Mouse (Mus musculus) liver, embryonic 18 days (tissue): ENCODE measurements around the gene Tmem240. TPM values are rescaled to one million over a fixed set of nuclear protein-coding genes. Genes with fewer than 3 reads are reported as not detected.

Source experiments
- polyA plus RNA-seq: library from polyadenylated mRNA; depleted of rRNA; stranded (reverse); fragments of >200 nt; gene quantifications from 2 replicates; pipeline ENCODE4 v1.2.3, GENCODE M21; 2012; rRNA removed

The Tmem240 gene
- 0.16 and 0.23 TPM in 2 replicates for polyA plus RNA-seq

GRCm38 (mm10) chr4:155734350-155734941, at the start of gene Tmem240:
Gene Tmem240, plus strand, starts transcription at chr4:155734800.

DNA sequence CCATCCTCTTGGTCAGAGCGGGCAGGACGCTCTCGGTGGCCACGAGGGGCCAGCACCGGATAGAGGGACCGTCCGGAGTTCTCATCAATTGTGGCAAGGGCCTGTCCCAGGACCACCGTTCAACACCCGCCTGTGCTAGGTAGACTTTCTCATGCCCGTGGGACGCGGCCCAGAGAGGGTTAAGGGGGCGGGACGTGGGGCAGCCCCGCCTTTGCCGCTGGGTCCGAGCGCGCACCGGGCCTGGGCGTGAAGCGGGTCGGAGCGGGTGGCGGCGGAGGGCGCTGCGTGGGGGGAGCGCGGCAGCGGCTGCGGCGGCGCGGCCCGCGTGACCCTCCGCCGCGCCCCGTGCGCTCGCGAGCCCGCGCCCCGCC, 40.5 kb upstream of the Tmem240 start, which contains the start of gene Fndc10:
Fndc10 (plus strand) TSS at position 232 of the 371 bp plus-strand sequence.

DNA sequence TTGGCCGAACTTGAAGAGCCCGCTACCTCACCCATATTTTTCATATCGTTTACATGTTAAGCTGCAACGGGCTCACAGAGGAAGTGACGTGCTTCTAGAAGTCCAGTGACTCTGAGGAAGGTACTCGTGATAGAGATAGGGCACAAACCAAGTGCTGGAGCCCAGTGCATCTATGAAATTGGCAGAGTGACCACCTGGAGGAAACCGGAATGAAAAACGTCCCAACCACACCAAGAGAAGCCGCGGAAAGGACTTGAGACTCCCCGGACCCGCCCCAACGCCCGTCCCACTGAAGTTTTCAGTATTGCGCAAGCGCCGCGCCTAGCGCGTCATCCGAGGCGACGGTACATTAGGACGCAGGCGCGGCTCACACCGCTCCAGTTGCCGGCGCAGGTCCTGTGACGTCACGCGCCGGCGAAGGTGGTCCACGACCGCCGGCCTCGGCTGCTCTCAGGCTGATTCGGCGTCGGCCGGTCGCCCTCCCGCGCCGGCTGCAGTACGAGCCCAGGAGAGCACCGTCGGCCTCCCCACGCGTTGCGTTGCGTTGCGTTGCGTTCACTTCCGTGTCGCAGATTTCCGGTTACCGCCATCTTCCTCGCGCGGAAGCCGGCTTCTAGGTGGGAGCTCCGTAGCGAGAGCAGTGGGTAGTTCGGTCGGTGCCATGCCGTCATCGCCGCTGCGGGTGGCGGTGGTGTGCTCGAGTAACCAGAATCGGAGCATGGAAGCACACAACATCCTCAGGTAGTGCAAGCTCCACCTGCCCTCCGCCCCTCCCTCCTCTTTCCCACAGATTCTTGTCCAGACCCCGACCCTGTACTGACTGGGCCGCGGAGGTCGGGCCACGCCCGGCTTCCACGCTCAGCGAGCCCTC, 29.6 kb upstream of the Tmem240 start, which contains the start of gene Ssu72:
Ssu72 (plus strand) TSS at position 80 of the 871 bp plus-strand sequence.

GRCm38 (mm10) chr4:155760613-155761355, 26.2 kb downstream of the Tmem240 start, which contains the start of gene Atad3a:
Gene Atad3a, minus strand, starts transcription at chr4:155761093.

GRCm38 (mm10) chr4:155774280-155774754, 39.7 kb downstream of the Tmem240 start, which contains the start of gene Vwa1:
Gene Vwa1, minus strand, starts transcription at chr4:155774698.

GRCm38 (mm10) chr4:155785819-155786218, 51.2 kb downstream of the Tmem240 start, which contains the start of gene Tmem88b:
Gene Tmem88b, minus strand, starts transcription at chr4:155785874.

DNA sequence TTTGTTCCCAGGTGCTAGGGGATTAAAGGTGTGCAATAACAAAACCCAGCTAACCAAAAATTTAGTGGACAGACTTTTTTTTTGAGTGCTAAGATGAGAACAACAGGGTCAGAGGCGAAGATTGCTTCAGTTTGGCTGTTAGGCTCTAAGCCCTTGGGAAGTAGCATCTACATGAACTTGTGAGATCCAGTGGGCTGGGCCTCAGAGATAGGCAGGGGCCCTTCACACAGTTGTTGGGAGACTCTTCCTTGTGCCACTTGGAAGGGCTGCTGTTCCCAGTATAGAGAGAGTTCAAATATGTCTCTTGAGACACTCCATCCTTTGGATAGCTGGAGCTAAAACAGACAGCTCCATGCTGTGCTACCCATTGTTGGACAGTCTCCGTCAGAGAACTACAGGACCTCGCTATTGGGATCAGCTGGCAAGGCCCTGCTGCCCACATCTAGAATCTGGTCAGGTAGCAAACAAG, 55.5 kb downstream of the Tmem240 start, which contains the start of gene Ankrd65:
Ankrd65 (plus strand) TSS at position 419 of the 469 bp plus-strand sequence.

Other genes with a start within 250 kb of the Tmem240 start
- gene Gnb1, start 243.4 kb upstream of the Tmem240 start, polyA plus RNA-seq = 118 and 120 TPM in 2 replicates
- gene Nadk, start 172.4 kb upstream of the Tmem240 start, polyA plus RNA-seq = 46.0 and 46.7 TPM in 2 replicates
- gene Slc35e2, start 133.4 kb upstream of the Tmem240 start, polyA plus RNA-seq = 5.5 and 5.7 TPM in 2 replicates
- gene Cdk11b, start 109.9 kb upstream of the Tmem240 start, polyA plus RNA-seq = 17.0 and 20.1 TPM in 2 replicates
- gene Gm10563, start 89.4 kb upstream of the Tmem240 start, polyA plus RNA-seq = not detected in 2 replicates
- gene Mmp23, start 81.4 kb upstream of the Tmem240 start, polyA plus RNA-seq = 8.9 and 9.8 TPM in 2 replicates
- 8.4 and 10.7 TPM in 2 replicates for gene Mib2, start 65.6 kb upstream of the Tmem240 start, polyA plus RNA-seq
- 0.55 and 0.61 TPM in 2 replicates for gene Fndc10, start 40.5 kb upstream of the Tmem240 start, polyA plus RNA-seq
- gene Ssu72, start 30.0 kb upstream of the Tmem240 start, polyA plus RNA-seq = 49.1 and 49.2 TPM in 2 replicates
- gene Atad3a, start 26.3 kb downstream of the Tmem240 start, polyA plus RNA-seq = 41.4 and 52.8 TPM in 2 replicates
- gene Vwa1, start 39.9 kb downstream of the Tmem240 start, polyA plus RNA-seq = 0.10 and 0.16 TPM in 2 replicates
- 0.55 and 0.60 TPM in 2 replicates for gene Tmem88b, start 51.1 kb downstream of the Tmem240 start, polyA plus RNA-seq
- 0.06 and 0.08 TPM in 2 replicates for gene Ankrd65, start 55.6 kb downstream of the Tmem240 start, polyA plus RNA-seq
- 50.2 and 58.8 TPM in 2 replicates for gene Mrpl20, start 68.1 kb downstream of the Tmem240 start, polyA plus RNA-seq
- 103 and 115 TPM in 2 replicates for gene Ccnl2, start 77.7 kb downstream of the Tmem240 start, polyA plus RNA-seq
- gene Aurkaip1, start 96.5 kb downstream of the Tmem240 start, polyA plus RNA-seq = 67.1 and 69.6 TPM in 2 replicates
- 14.4 and 15.6 TPM in 2 replicates for gene Mxra8, start 104.9 kb downstream of the Tmem240 start, polyA plus RNA-seq
- gene Dvl1, start 112.6 kb downstream of the Tmem240 start, polyA plus RNA-seq = 25.7 and 28.6 TPM in 2 replicates
- 0.14 and 0.15 TPM in 2 replicates for gene Tas1r3, start 128.6 kb downstream of the Tmem240 start, polyA plus RNA-seq
- gene Cptp, start 134.6 kb downstream of the Tmem240 start, polyA plus RNA-seq = 5.5 and 6.5 TPM in 2 replicates
- gene Ints11, start 134.7 kb downstream of the Tmem240 start, polyA plus RNA-seq = 16.9 and 18.1 TPM in 2 replicates
- gene Pusl1, start 157.0 kb downstream of the Tmem240 start, polyA plus RNA-seq = 14.0 and 16.1 TPM in 2 replicates
- gene Acap3, start 157.0 kb downstream of the Tmem240 start, polyA plus RNA-seq = 5.1 and 6.3 TPM in 2 replicates
- 32.2 and 32.3 TPM in 2 replicates for gene Ube2j2, start 209.0 kb downstream of the Tmem240 start, polyA plus RNA-seq
- 22.6 and 24.1 TPM in 2 replicates for gene C1qtnf12, start 227.5 kb downstream of the Tmem240 start, polyA plus RNA-seq